Mouse (Mus musculus) hindbrain, embryonic 10.5 days (tissue): ENCODE data around the gene Sec24d. TPM values are rescaled to one million over a fixed set of nuclear protein-coding genes. Genes with fewer than 3 reads are reported as not detected.
"Not testable (repeated sequence)": the region's sequence is repeated elsewhere in the genome, so short reads cannot be mapped to it uniquely, and the experiment has no call there.

Source experiments
- DNase-seq: peaks from one replicate; pipeline ENCODE4 v3.0.0-alpha.2; 2017; ENCODE audit warnings: low spot score
- H3K27ac ChIP-seq: fragments of 300-500 bp; sonication (generic); 2 replicates; pipeline ENCODE4 v1.5.1; 2016; ENCODE audit warnings: mild to moderate bottlenecking, moderate library complexity
- H3K27me3 ChIP-seq: fragments of 300-500 bp; sonication (generic); 2 replicates; pipeline ENCODE4 v1.6.1; 2016; ENCODE audit warnings: mild to moderate bottlenecking; ENCODE audit not compliant: poor library complexity, insufficient read depth, severe bottlenecking
- H3K36me3 ChIP-seq: fragments of 300-500 bp; sonication (generic); 2 replicates; pipeline ENCODE4 v1.6.1; 2016; ENCODE audit warnings: mild to moderate bottlenecking, moderate library complexity
- H3K4me1 ChIP-seq: fragments of 300-500 bp; sonication (generic); replicated peaks from 2 replicates; pipeline ENCODE4 v1.6.1; 2016; ENCODE audit warnings: mild to moderate bottlenecking
- H3K4me3 ChIP-seq: fragments of 300-500 bp; sonication (generic); 2 replicates; pipeline ENCODE4 v1.5.1; 2016; ENCODE audit warnings: mild to moderate bottlenecking, moderate library complexity
- H3K9me3 ChIP-seq: fragments of 300-500 bp; sonication (generic); 2 replicates; pipeline ENCODE4 v1.6.1; 2016; ENCODE audit warnings: mild to moderate bottlenecking, moderate library complexity
- WGBS: fragments of 180-500 bp; shearing (Covaris S2); methylation state at CpG from one replicate; pipeline ENCODE4 v1.1.7; 2016; 5-methylcytosine and 5-hydroxymethylcytosine counted together
- polyA plus RNA-seq: library from polyadenylated mRNA; unstranded; fragments of >200 nt; fragmentation: Nextera tagmentation; extraction: Ambion mirVana; gene quantifications from 2 replicates; pipeline ENCODE4 v1.2.1, GENCODE M21; 2016

Sec24d gene
- polyA plus RNA-seq, 1 experiment from 2014 or later = 20.1 TPM

DNA sequence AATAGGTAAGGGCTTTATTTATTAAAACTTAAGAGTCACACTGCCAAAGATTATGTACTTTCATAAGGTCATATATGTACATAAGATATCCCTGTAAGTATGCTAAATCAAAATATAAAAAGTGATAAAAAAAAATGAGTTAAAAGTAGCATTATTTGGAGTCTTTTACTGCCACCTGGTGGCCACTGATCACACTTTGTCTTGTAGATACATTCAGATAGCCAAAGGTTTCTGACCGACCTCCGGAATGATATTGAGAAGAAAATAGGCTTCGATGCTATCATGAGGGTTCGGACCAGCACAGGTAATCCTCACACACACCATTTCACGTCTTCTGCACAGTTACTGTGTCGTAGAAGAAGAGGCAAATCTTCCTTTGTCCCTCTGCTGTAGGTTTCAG is 85.9 kb downstream of the Sec24d start:
- no peaks in the 10 kb centered on the region for H3K9me3 ChIP-seq
- WGBS = 69% methylated on average over 6 of the region's 6 CpGs
- H3K36me3 ChIP-seq = no peaks in the 10 kb centered on the region
- no peak overlapping the region for H3K27ac ChIP-seq
- H3K4me3 ChIP-seq = no peak overlapping the region
- no peaks in the 10 kb centered on the region for H3K4me1 ChIP-seq
- no peaks in the 10 kb centered on the region for H3K27me3 ChIP-seq
- peak; percentile 18 for DNase-seq

DNA sequence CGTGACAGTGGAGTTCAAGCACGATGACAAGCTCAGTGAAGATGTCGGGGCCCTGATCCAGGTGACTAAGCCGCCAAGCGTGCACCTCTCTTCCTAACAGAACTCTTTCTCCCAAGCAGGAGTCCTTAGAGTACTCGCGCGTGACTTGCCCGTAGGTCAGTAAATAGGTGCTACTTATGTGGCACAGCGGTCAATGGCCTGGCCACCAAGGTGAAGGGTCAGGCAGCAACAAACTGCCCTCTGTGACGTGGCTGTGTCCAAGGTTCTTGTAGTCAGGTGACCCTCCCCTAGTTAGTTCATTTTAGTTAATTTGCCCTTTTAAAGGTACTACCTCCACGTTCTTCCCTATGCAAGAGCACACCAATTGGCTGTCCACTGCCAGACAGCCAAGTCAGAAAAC is 86.4 kb downstream of the Sec24d start:
- H3K4me3 ChIP-seq = no peak overlapping the region
- no peaks in the 10 kb centered on the region for H3K36me3 ChIP-seq
- no peaks in the 10 kb centered on the region for H3K9me3 ChIP-seq
- WGBS = 93% methylated on average over 12 of the region's 12 CpGs
- H3K27me3 ChIP-seq = no peaks in the 10 kb centered on the region
- H3K4me1 ChIP-seq = no peaks in the 10 kb centered on the region
- DNase-seq = no peak
- no peak overlapping the region for H3K27ac ChIP-seq

GRCm38 (mm10) chr3:123354388-123354787 is 87.1 kb downstream of the Sec24d start:
- H3K36me3 ChIP-seq = no peaks in the 10 kb centered on the region
- H3K4me1 ChIP-seq = no peaks in the 10 kb centered on the region
- no peak overlapping the region for H3K4me3 ChIP-seq
- H3K27ac ChIP-seq = no peak overlapping the region
- no peaks in the 10 kb centered on the region for H3K9me3 ChIP-seq
- WGBS = 92% methylated on average over 9 of the region's 9 CpGs
- no peak for DNase-seq
- H3K27me3 ChIP-seq = no peaks in the 10 kb centered on the region

DNA sequence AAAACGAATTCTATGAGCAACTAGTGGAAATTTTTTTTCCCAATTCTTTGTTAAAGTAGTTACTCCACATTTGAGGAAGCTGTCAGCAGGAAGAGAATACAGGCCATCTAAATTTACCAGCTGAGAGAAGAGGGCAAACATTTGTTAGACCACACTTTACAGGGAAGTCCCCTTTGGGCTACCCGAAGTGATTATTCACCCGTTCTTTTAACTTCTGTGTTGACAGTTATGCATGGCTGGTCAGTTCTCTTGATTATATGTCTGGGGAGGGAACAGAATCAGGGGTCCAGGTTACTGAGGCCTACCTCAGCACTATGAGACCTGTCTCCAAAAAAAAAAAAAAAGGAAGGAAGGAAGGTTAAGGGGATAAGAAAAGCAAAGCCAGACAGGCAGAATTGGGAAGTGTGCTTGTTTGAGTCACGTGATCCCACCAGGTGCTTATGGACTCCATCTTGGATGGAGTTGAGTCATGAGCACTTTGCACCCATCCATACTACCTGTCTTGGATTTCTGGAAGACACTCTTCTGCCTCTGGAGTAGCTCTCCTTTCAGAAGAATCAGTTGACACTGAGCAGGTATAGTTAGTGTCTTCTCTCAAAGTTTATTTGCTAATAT is 89.2 kb downstream of the Sec24d start:
- DNase-seq = no peak
- Histone ChIP-seq H3K27ac (no peak overlapping the region), H3K4me1 (no peaks in the 10 kb centered on the region), H3K36me3 (no peaks in the 10 kb centered on the region), H3K9me3 (no peaks in the 10 kb centered on the region), H3K27me3 (no peaks in the 10 kb centered on the region), H3K4me3 (no peak overlapping the region)
- WGBS = 81% methylated on average over 4 of the region's 4 CpGs

- H3K36me3 ChIP-seq = peaks cover 74% of the 10 kb centered on the region
- not testable (repeated sequence) for H3K9me3 ChIP-seq, H3K4me3 ChIP-seq, H3K4me1 ChIP-seq, DNase-seq, H3K27me3 ChIP-seq, H3K27ac ChIP-seq
- 91% methylated on average over 2 of the region's 2 CpGs for WGBS
Measured at GRCm38 (mm10) chr3:123366820-123367219, 99.6 kb downstream of the Sec24d start.

- no peaks in the 10 kb centered on the region for H3K27me3 ChIP-seq
- no peaks in the 10 kb centered on the region for H3K9me3 ChIP-seq
- H3K4me1 ChIP-seq = no peaks in the 10 kb centered on the region
- WGBS = 92% methylated on average over 12 of the region's 12 CpGs
- no peak overlapping the region for H3K4me3 ChIP-seq
- no peak for DNase-seq
- H3K36me3 ChIP-seq = peaks cover 72% of the 10 kb centered on the region
- H3K27ac ChIP-seq = no peak overlapping the region
Measured at GRCm38 (mm10) chr3:123369161-123369560, 101.9 kb downstream of the Sec24d start.

DNA sequence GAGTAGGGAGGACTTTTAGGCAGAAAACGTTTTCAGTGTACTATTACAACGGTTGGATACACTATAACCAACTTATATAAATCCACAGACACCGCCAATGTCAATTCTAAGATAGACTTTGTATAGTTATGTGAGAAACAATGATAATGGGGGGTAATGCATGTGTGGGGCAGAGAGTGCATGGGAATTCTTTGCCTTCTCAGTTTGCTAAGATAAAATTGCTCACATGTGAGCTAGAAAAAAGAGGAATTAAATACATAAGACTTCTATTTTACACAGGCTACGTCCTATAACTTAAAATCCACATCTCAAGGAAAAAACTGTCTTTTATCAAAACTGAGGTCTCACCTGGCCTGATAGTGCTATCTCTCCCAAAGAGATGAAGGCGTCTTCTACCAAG is 103.7 kb downstream of the Sec24d start:
- H3K36me3 ChIP-seq = peaks cover 77% of the 10 kb centered on the region
- no peaks in the 10 kb centered on the region for H3K27me3 ChIP-seq
- H3K4me3 ChIP-seq = no peak overlapping the region
- no peaks in the 10 kb centered on the region for H3K4me1 ChIP-seq
- DNase-seq = no peak
- no peak overlapping the region for H3K27ac ChIP-seq
- WGBS = 97% methylated on average over 5 of the region's 5 CpGs
- H3K9me3 ChIP-seq = no peaks in the 10 kb centered on the region

- Histone ChIP-seq H3K36me3 (peaks cover 79% of the 10 kb centered on the region), H3K27me3 (no peaks in the 10 kb centered on the region), H3K27ac (no peak overlapping the region), H3K9me3 (no peaks in the 10 kb centered on the region), H3K4me1 (no peaks in the 10 kb centered on the region), H3K4me3 (no peak overlapping the region)
- 34% methylated on average over 11 of the region's 11 CpGs for WGBS
- peak; percentile 64 for DNase-seq
Measured at GRCm38 (mm10) chr3:123371766-123372535, 104.7 kb downstream of the Sec24d start.

DNA sequence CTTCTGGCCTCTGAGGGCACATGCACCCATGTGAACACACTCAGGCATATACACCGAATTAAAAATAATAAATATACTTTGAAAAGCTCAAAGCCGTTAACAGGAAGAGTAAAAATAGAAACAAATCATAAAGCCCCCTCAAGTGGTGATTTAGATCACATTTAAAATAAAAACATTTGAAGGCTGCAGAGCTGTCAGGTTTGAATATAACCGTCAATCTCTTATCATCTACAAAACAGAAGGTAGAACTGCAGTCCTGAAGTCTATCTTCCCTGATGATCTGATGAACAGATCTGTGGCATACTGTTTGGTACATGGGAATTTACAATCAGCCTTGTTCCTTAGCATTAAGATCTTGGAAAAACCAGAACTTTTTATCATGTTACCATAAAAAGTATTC is 109.3 kb downstream of the Sec24d start:
- no peaks in the 10 kb centered on the region for H3K4me1 ChIP-seq
- no peaks in the 10 kb centered on the region for H3K9me3 ChIP-seq
- DNase-seq = no peak
- H3K27me3 ChIP-seq = no peaks in the 10 kb centered on the region
- peaks cover 80% of the 10 kb centered on the region for H3K36me3 ChIP-seq
- no peak overlapping the region for H3K27ac ChIP-seq
- H3K4me3 ChIP-seq = no peak overlapping the region
- 97% methylated on average over 3 of the region's 3 CpGs for WGBS

DNA sequence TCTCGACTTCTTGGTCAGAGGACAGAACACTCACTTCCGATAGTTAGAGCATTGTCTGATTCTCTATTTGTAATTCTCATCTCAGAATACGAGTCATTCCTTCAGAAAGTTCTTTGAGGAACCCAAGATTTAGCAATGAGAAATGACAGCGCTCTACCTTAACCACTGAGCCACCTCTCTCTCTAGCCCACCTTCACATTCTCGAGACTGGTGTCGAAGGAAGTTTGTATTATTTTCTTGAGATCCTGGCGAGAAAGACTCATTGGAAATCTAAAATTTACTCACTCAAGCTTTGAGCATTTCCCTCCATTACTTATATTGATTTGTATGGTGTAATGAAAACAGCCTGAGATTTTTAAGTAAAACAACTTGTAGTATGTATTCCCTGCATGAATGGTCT is 117.2 kb downstream of the Sec24d start:
- Histone ChIP-seq H3K4me1 (peaks cover 15% of the 10 kb centered on the region), H3K9me3 (no peaks in the 10 kb centered on the region), H3K36me3 (peaks cover 27% of the 10 kb centered on the region), H3K27ac (no peak overlapping the region), H3K27me3 (no peaks in the 10 kb centered on the region), H3K4me3 (peak overlapping the region; percentile 78; the same call in 1 of the 2 replicates)
- no peak for DNase-seq
- WGBS = 91% methylated on average over 7 of the region's 7 CpGs

GRCm38 (mm10) chr3:123385118-123385485 is 117.8 kb downstream of the Sec24d start:
- Histone ChIP-seq H3K36me3 (peaks cover 21% of the 10 kb centered on the region), H3K4me1 (peaks cover 15% of the 10 kb centered on the region), H3K9me3 (no peaks in the 10 kb centered on the region), H3K4me3 (peak overlapping the region; percentile 78), H3K27me3 (no peaks in the 10 kb centered on the region), H3K27ac (peak overlapping the region; percentile 97)
- WGBS = 11% methylated on average over 6 of the region's 6 CpGs
- DNase-seq = no peak

GRCm38 (mm10) chr3:123385486-123386156 is 118.4 kb downstream of the Sec24d start, which contains the start of gene Mettl14:
Mettl14 (minus strand) TSS chr3:123386108.
- WGBS = under 1% methylated on average over 41 of the region's 41 CpGs

GRCm38 (mm10) chr3:123386157-123386780 is 119.0 kb downstream of the Sec24d start:
- H3K4me3 ChIP-seq = peak overlapping the region; percentile 78
- WGBS = 15% methylated on average over 12 of the region's 12 CpGs
- peaks cover 10% of the 10 kb centered on the region for H3K36me3 ChIP-seq
- not testable (repeated sequence) for DNase-seq, H3K27me3 ChIP-seq, H3K9me3 ChIP-seq
- peaks cover 15% of the 10 kb centered on the region for H3K4me1 ChIP-seq
- H3K27ac ChIP-seq = peak overlapping the region; percentile 97

More at GRCm38 (mm10) chr3:123385486-123386156, 118.4 kb downstream of the Sec24d start, which contains the start of gene Mettl14:
- DNase-seq = peak; percentile 98
- Histone ChIP-seq H3K27me3 (no peaks in the 10 kb centered on the region), H3K27ac (peak within 1 kb of the TSS; percentile 97), H3K4me1 (peaks cover 15% of the 10 kb centered on the region), H3K36me3 (peaks cover 15% of the 10 kb centered on the region), H3K9me3 (no peaks in the 10 kb centered on the region), H3K4me3 (peak within 1 kb of the TSS; percentile 78)
